In genomic region chr7:110638305-110639110, GRCm38 (mm10) we compare ENCODE assay signal across 7 mouse cellular contexts. TPM values are rescaled to one million over a fixed set of nuclear protein-coding genes. Genes with fewer than 3 reads are reported as not detected.
DNase-seq lines count a peak whose midpoint lies in the region; ATAC-seq and TF ChIP-seq lines count a peak whose summit lies in the region.

No protein-coding gene starts in this region.

- DNase-seq in lung, embryonic 14.5 days = peak; percentile 44
- DNase-seq in lung, postnatal 4 days = no peak
- DNase-seq in kidney, adult 9 months = peak; percentile 72
- DNase-seq in layer of hippocampus, postnatal 36 days = no peak
- DNase-seq in adrenal gland, postnatal 14 days = no peak

- TF ChIP-seq CTCF in lung, embryonic 14.5 days (IDR thresholded peaks at IDR 0.05; ENCODE audit: low read depth) = no peak

- H3K4me3 ChIP-seq in lung, embryonic 14.5 days (ENCODE audit: low read depth, low read length) = no peak overlapping the region
- H3K4me3 ChIP-seq in forebrain, embryonic 16.5 days (replicated peaks; ENCODE audit: low read length) = no peak overlapping the region
- no peak overlapping the region for H3K4me3 ChIP-seq in stomach, embryonic 15.5 days (replicated peaks)

- no peaks in the 10 kb centered on the region for H3K27me3 ChIP-seq in lung, embryonic 14.5 days (ENCODE audit: insufficient read depth, low read length)
- H3K27me3 ChIP-seq in forebrain, embryonic 16.5 days (replicated peaks; ENCODE audit: control insufficient read depth, insufficient read depth, low read length) = no peaks in the 10 kb centered on the region
- no peaks in the 10 kb centered on the region for H3K27me3 ChIP-seq in stomach, embryonic 15.5 days (replicated peaks)

- H3K4me2 ChIP-seq in lung, embryonic 14.5 days = no peak overlapping the region
- H3K4me2 ChIP-seq in forebrain, embryonic 16.5 days (ENCODE audit: low read length) = no peak overlapping the region
- no peak overlapping the region for H3K4me2 ChIP-seq in stomach, embryonic 15.5 days

- peaks cover 13% of the 10 kb centered on the region; the same call in 1 of the 2 replicates for H3K4me1 ChIP-seq in lung, embryonic 14.5 days (ENCODE audit: insufficient read depth)
- no peaks in the 10 kb centered on the region for H3K4me1 ChIP-seq in forebrain, embryonic 16.5 days (replicated peaks; ENCODE audit: control insufficient read depth, insufficient read depth, low read length)
- peaks cover 12% of the 10 kb centered on the region for H3K4me1 ChIP-seq in stomach, embryonic 15.5 days

- peak overlapping the region; percentile 72 for H3K27ac ChIP-seq in lung, embryonic 14.5 days (ENCODE audit: low read depth)
- no peak overlapping the region for H3K27ac ChIP-seq in forebrain, embryonic 16.5 days (ENCODE audit: low read length)
- H3K27ac ChIP-seq in stomach, embryonic 15.5 days = peak overlapping the region; percentile 8; the same call in 1 of the 2 replicates

- ATAC-seq in lung, embryonic 14.5 days (ENCODE audit: insufficient read depth) = peak; percentile 51
- peak; percentile 47; the same call in 1 of the 2 replicates for ATAC-seq in forebrain, embryonic 16.5 days
- ATAC-seq in stomach, embryonic 15.5 days (ENCODE audit: insufficient read depth, low FRiP score, low read depth) = no peak

- no peaks in the 10 kb centered on the region for H3K9me3 ChIP-seq in lung, embryonic 14.5 days (ENCODE audit: low read depth, low read length)
- no peaks in the 10 kb centered on the region for H3K9me3 ChIP-seq in forebrain, embryonic 16.5 days (ENCODE audit: control insufficient read depth, low read length)
- no peaks in the 10 kb centered on the region for H3K9me3 ChIP-seq in stomach, embryonic 15.5 days

- H3K36me3 ChIP-seq in lung, embryonic 14.5 days (ENCODE audit: insufficient read depth) = no peaks in the 10 kb centered on the region
- no peaks in the 10 kb centered on the region for H3K36me3 ChIP-seq in forebrain, embryonic 16.5 days (ENCODE audit: control insufficient read depth, insufficient read depth)
- no peaks in the 10 kb centered on the region for H3K36me3 ChIP-seq in stomach, embryonic 15.5 days

- 36% methylated on average over 17 of the region's 17 CpGs for WGBS in lung, embryonic 14.5 days
- 25% methylated on average over 17 of the region's 17 CpGs for WGBS in forebrain, embryonic 16.5 days
- 40% methylated on average over 17 of the region's 17 CpGs for WGBS in stomach, embryonic 15.5 days

- no peak overlapping the region for H3K9ac ChIP-seq in lung, embryonic 14.5 days
- no peak overlapping the region for H3K9ac ChIP-seq in forebrain, embryonic 16.5 days (replicated peaks; ENCODE audit: low read depth, low read length)
- H3K9ac ChIP-seq in stomach, embryonic 15.5 days = no peak overlapping the region

RNA-seq across cellular contexts. Expression of gene Adm, which starts 11.0 kb away (rescaled TPM):
- 2.3 and 2.5 TPM in 2 replicates for polyA plus RNA-seq in lung, embryonic 14.5 days (2014; fragmentation: Nextera tagmentation; extraction: Ambion mirVana)
- 3.8 and 6.4 TPM in 2 replicates for polyA plus RNA-seq in forebrain, embryonic 16.5 days (2015; fragmentation: Nextera tagmentation; extraction: Ambion mirVana)
- 3.3 and 4.4 TPM in 2 replicates for polyA plus RNA-seq in stomach, embryonic 15.5 days (2015; fragmentation: Nextera tagmentation; extraction: Ambion mirVana)
- total RNA-seq in layer of hippocampus, postnatal 36 days (2021) = 1 to 10 TPM; 1.8 to 2.4 TPM
- 17.3 and 18.6 TPM in 2 replicates for total RNA-seq in adrenal gland, postnatal 14 days (2021)

RNA-seq across cellular contexts. Expression of gene Sbf2, which starts 23.8 kb away (rescaled TPM):
- 43.2 and 45.4 TPM in 2 replicates for polyA plus RNA-seq in lung, embryonic 14.5 days (2014; fragmentation: Nextera tagmentation; extraction: Ambion mirVana)
- polyA plus RNA-seq in forebrain, embryonic 16.5 days (2015; fragmentation: Nextera tagmentation; extraction: Ambion mirVana) = 75.4 and 75.7 TPM in 2 replicates
- polyA plus RNA-seq in stomach, embryonic 15.5 days (2015; fragmentation: Nextera tagmentation; extraction: Ambion mirVana) = 29.2 and 32.6 TPM in 2 replicates
- 10 to 100 TPM; 71.2 to 91.3 TPM for total RNA-seq in layer of hippocampus, postnatal 36 days (2021)
- total RNA-seq in adrenal gland, postnatal 14 days (2021) = 51.9 and 52.1 TPM in 2 replicates

Comparison
In these comparisons a context has a peak if more than half of its experiments do, and no peak if none do; other contexts are left out.
1. DNase-seq: peak in lung, embryonic 14.5 days (single experiment) and kidney, adult 9 months (single experiment); none in lung, postnatal 4 days (0 of 2), layer of hippocampus, postnatal 36 days (0 of 2) and adrenal gland, postnatal 14 days (single experiment).